Mouse (Mus musculus) 3134 (cell line): Measurements from ENCODE around the gene Gm11239.
"Not testable (repeated sequence)": the region's sequence is repeated elsewhere in the genome, so short reads cannot be mapped to it uniquely, and the experiment has no call there.

Experiments
- DNase-seq: peaks from one replicate; pipeline ENCODE4 v3.0.0-alpha.2; 2011; ENCODE audit warnings: low spot score; ENCODE audit not compliant: insufficient read length; ENCODE audit errors: extremely low read depth

The Gm11239 gene

DNA sequence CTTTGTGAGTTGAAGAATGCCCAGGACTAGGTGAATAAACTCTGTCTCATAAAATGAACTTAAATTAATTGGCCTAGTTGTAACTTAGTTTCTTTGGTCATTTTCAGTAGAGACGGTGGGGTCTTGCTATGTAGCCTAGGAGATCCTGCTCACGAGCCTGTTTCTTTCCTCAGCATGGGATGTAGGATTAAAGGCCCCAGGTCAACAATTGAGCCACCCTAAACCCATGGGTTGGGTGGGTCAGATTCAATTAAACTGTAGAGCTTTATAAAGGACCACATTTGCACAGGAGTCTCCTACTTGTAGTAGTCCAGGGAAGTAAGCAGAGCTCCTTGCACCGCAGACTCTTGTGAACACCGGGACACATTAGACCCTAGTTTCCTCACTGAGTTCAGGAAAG, at the start of gene Gm11239:
Gm11239 (plus strand) TSS at position 301 of the 400 bp plus-strand sequence.
- DNase-seq: not testable (repeated sequence)

DNA sequence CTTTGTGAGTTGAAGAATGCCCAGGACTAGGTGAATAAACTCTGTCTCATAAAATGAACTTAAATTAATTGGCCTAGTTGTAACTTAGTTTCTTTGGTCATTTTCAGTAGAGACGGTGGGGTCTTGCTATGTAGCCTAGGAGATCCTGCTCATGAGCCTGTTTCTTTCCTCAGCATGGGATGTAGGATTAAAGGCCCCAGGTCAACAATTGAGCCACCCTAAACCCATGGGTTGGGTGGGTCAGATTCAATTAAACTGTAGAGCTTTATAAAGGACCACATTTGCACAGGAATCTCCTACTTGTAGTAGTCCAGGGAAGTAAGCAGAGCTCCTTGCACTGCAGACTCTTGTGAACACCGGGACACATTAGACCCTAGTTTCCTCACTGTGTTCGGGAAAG, 45.5 kb upstream of the Gm11239 start, which contains the start of gene Gm11237:
Gm11237 (plus strand) TSS at position 301 of the 400 bp plus-strand sequence.
- not testable (repeated sequence) for DNase-seq

DNA sequence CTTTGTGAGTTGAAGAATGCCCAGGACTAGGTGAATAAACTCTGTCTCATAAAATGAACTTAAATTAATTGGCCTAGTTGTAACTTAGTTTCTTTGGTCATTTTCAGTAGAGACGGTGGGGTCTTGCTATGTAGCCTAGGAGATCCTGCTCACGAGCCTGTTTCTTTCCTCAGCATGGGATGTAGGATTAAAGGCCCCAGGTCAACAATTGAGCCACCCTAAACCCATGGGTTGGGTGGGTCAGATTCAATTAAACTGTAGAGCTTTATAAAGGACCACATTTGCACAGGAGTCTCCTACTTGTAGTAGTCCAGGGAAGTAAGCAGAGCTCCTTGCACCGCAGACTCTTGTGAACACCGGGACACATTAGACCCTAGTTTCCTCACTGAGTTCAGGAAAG, 30.3 kb upstream of the Gm11239 start, which contains the start of gene Gm11236:
Gm11236 (plus strand) TSS at position 301 of the 400 bp plus-strand sequence.
- DNase-seq: not testable (repeated sequence)

DNA sequence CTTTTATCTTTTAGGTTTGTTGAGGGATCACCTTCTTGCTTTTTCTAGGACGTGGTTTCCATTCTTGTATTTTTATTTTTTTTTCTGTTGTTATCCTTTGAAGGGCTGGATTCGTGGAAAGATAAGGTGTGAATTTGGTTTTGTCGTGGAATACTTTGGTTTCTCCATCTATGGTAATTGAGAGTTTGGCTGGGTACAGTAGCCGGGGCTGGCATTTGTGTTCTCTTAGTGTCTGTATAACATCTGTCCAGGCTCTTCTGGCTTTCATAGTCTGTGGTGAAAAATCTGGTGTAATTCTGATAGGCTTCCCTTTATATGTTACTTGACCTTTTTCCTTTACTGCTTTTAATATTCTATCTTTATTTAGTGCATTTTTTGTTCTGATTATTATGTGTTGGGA, 6.3 kb upstream of the Gm11239 start:
- not testable (repeated sequence) for DNase-seq

DNA sequence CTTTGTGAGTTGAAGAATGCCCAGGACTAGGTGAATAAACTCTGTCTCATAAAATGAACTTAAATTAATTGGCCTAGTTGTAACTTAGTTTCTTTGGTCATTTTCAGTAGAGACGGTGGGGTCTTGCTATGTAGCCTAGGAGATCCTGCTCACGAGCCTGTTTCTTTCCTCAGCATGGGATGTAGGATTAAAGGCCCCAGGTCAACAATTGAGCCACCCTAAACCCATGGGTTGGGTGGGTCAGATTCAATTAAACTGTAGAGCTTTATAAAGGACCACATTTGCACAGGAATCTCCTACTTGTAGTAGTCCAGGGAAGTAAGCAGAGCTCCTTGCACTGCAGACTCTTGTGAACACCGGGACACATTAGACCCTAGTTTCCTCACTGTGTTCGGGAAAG, 15.1 kb downstream of the Gm11239 start, which contains the start of gene Gm428:
Gm428 (plus strand) TSS at position 301 of the 400 bp plus-strand sequence.
- DNase-seq: not testable (repeated sequence)

DNA sequence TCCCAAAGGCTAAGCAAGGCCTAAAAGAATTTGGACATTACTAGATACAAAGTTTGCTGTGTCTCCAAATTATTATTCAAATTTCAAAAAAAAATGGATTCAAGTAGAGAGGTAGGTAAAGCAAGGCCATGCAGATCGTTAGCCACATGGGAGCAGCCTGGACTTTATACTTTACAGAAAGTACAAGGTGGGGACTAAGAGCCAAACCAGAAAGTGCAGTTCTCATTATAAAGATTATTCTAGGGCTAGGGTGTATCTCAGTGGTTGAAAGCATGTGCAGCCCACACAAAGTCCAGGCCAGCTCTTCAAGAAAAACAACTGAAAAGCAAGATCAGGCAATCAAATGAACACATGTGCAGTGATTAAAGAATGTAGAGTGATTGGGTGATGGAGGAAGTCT, 50.6 kb downstream of the Gm11239 start:
- no peak for DNase-seq

DNA sequence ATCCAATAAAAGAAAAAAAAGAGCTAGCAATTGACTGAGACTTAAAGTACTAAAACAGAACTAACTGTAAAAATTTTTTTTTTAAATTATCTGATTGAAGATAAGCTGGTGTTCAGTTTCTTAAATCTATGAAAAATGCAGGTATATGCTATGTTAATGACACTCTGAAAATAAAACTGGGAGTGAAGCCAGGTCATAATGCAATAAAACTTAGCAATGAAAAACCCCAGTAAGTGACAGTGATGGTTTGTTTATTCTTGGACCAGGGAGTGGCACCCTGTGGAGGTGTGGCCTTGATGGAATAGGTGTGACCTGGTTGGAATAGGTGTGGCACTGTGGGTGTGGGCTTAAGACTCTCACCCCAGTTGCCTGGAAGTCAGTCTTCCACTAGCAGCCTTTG, 51.7 kb downstream of the Gm11239 start:
- no peak for DNase-seq
